Mouse (Mus musculus): ENCODE results near the gene Gm17728. TPM values are rescaled to one million over a fixed set of nuclear protein-coding genes. Genes with fewer than 3 reads are reported as not detected.

Gene Gm17728
- total and polyA plus RNA-seq, 3 experiments, result 3.2 TPM; not detected in 2

GRCm38 (mm10) chr17:9419016-9419415 lies 2.8 kb upstream of the Gm17728 start:
- no peaks in the 10 kb centered on the region for H3K4me1 ChIP-seq (ENCODE audit: control insufficient read depth in 1 of 2, insufficient read depth in 2 of 2, low read length in 2 of 2)
- DNase-seq (ENCODE audit: low read depth, low spot score), result no peak
- no peaks in the 10 kb centered on the region for H3K36me3 ChIP-seq (ENCODE audit: control insufficient read depth in 1 of 2, insufficient read depth in 2 of 2, low read length in 2 of 2)
- TF ChIP-seq ELF1 (IDR thresholded peaks at IDR 0.05; ENCODE audit: low read depth, low read length) (no peak), USF1 (IDR thresholded peaks at IDR 0.05; ENCODE audit: low read depth, low read length) (no peak), GABPA (IDR thresholded peaks at IDR 0.05; ENCODE audit: low read depth, low read length) (no peak), MYB (IDR thresholded peaks at IDR 0.05; ENCODE audit: low read depth, low read length) (no peak), RCOR1 (IDR thresholded peaks at IDR 0.05; ENCODE audit: low read depth, low read length) (no peak), ZC3H11A (IDR thresholded peaks at IDR 0.05; ENCODE audit: low read depth, low read length) (no peak), MEF2A (IDR thresholded peaks at IDR 0.05; ENCODE audit: extremely low read depth, insufficient replicate concordance, low read depth, low read length, poor library complexity, severe bottlenecking) (no peak), UBTF (IDR thresholded peaks at IDR 0.05; ENCODE audit: borderline replicate concordance, insufficient read depth, low read depth, low read length) (no peak), TAL1 (IDR thresholded peaks at IDR 0.05; ENCODE audit: low read length) (no peak), MAX (IDR thresholded peaks at IDR 0.05; ENCODE audit: low read length) (no peak), SMC3 (IDR thresholded peaks at IDR 0.05; ENCODE audit: low read depth, low read length) (no peak), TCF12 (IDR thresholded peaks at IDR 0.05; ENCODE audit: low read depth, low read length) (no peak), NRF1 (IDR thresholded peaks at IDR 0.05; ENCODE audit: insufficient read depth, low read depth, low read length, poor library complexity, severe bottlenecking) (no peak), HCFC1 (IDR thresholded peaks at IDR 0.05; ENCODE audit: low read depth, low read length) (no peak), ZNF384 (IDR thresholded peaks at IDR 0.05; ENCODE audit: low read depth, low read length) (no peak), POLR2AphosphoS5 (IDR thresholded peaks at IDR 0.05; ENCODE audit: borderline replicate concordance, low read depth, low read length) (no peak), MAFK (IDR thresholded peaks at IDR 0.05; ENCODE audit: borderline replicate concordance, low read depth, low read length) (no peak)
- H3K4me3 ChIP-seq (ENCODE audit: control insufficient read depth in 1 of 2, insufficient read depth in 1 of 2, low read depth in 2 of 2, low read length in 2 of 2), result no peak overlapping the region
- H3K9ac ChIP-seq (ENCODE audit: control insufficient read depth, low read depth, low read length, poor library complexity, severe bottlenecking), result no peak overlapping the region
- H3K27me3 ChIP-seq (ENCODE audit: control insufficient read depth in 1 of 2, insufficient read depth in 2 of 2, low read length in 2 of 2), result no peaks in the 10 kb centered on the region
- no peaks in the 10 kb centered on the region for H3K79me2 ChIP-seq (ENCODE audit: control insufficient read depth, insufficient read depth, low read length, poor library complexity)
- H3K27ac ChIP-seq (ENCODE audit: control insufficient read depth, low read depth, low read length), result no peak overlapping the region
- H3K9me3 ChIP-seq (replicated peaks; ENCODE audit: insufficient read depth, low read length), result no peaks in the 10 kb centered on the region

DNA sequence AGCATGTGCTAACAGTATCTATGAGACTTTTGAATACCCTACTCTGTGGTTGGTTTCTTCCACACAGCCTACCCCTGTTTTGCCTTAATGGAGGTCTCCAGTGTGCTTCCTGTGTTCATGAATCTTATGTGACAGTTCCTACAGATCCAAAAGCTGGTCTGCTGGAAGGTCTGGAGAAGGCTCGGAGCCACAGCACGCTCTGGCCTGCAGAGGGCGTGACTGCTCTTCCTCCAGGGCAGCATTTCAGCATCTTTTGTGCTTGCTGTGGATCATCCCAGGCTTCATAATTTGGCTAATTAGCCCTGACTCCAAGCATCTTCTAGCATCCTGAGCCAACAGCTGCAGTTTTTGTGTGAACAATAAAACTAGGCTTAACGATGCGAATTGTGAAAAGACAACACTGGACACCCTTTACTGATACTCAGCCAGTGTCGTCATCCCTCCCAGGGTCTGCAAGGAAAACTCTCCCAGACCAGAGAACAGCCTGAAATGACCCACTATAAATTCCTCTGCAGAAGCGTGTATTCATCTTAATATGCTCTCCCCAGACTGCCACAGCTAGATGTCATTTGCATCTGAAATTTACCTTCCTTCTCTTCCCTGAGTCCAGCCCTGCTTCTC lies 6.6 kb downstream of the Gm17728 start:
- no peak overlapping the region for H3K4me3 ChIP-seq (ENCODE audit: control insufficient read depth in 1 of 2, insufficient read depth in 1 of 2, low read depth in 2 of 2, low read length in 2 of 2)

More for the DNA sequence above, 6.6 kb downstream of the Gm17728 start:
- Histone ChIP-seq H3K9ac (ENCODE audit: control insufficient read depth, low read depth, low read length, poor library complexity, severe bottlenecking) (no peak overlapping the region), H3K79me2 (ENCODE audit: control insufficient read depth, insufficient read depth, low read length, poor library complexity) (no peaks in the 10 kb centered on the region), H3K36me3 (ENCODE audit: control insufficient read depth in 1 of 2, insufficient read depth in 2 of 2, low read length in 2 of 2) (no peaks in the 10 kb centered on the region), H3K9me3 (replicated peaks; ENCODE audit: insufficient read depth, low read length) (no peaks in the 10 kb centered on the region), H3K27me3 (ENCODE audit: control insufficient read depth in 1 of 2, insufficient read depth in 2 of 2, low read length in 2 of 2) (no peaks in the 10 kb centered on the region), H3K4me1 (ENCODE audit: control insufficient read depth in 1 of 2, insufficient read depth in 2 of 2, low read length in 2 of 2) (no peaks in the 10 kb centered on the region), H3K27ac (ENCODE audit: control insufficient read depth, low read depth, low read length) (no peak overlapping the region)
- TF ChIP-seq TCF12 (IDR thresholded peaks at IDR 0.05; ENCODE audit: low read depth, low read length) (no peak), MEF2A (IDR thresholded peaks at IDR 0.05; ENCODE audit: extremely low read depth, insufficient replicate concordance, low read depth, low read length, poor library complexity, severe bottlenecking) (no peak), RAD21 (IDR thresholded peaks at IDR 0.05; ENCODE audit: low read depth, low read length) (no peak), ZKSCAN1 (IDR thresholded peaks at IDR 0.05; ENCODE audit: low read depth, low read length) (no peak), SIN3A (IDR thresholded peaks at IDR 0.05; ENCODE audit: low read length) (no peak), POLR2AphosphoS5 (IDR thresholded peaks at IDR 0.05; ENCODE audit: borderline replicate concordance, low read depth, low read length) (no peak), MYC (IDR thresholded peaks at IDR 0.05; ENCODE audit: low read depth, low read length) (no peak), MAX (IDR thresholded peaks at IDR 0.05; ENCODE audit: low read length) (no peak), MAFK (IDR thresholded peaks at IDR 0.05; ENCODE audit: borderline replicate concordance, low read depth, low read length) (no peak), JUND (IDR thresholded peaks at IDR 0.05; ENCODE audit: low read depth, low read length) (no peak), NRF1 (IDR thresholded peaks at IDR 0.05; ENCODE audit: insufficient read depth, low read depth, low read length, poor library complexity, severe bottlenecking) (no peak), ZNF384 (IDR thresholded peaks at IDR 0.05; ENCODE audit: low read depth, low read length) (no peak), ETS1 (IDR thresholded peaks at IDR 0.05; ENCODE audit: low read depth, low read length) (no peak)
- no peak for DNase-seq (ENCODE audit: low read depth, low spot score)
